Mouse (Mus musculus): ENCODE data around the gene Crnkl1. TPM values are rescaled to one million over a fixed set of nuclear protein-coding genes. Genes with fewer than 3 reads are reported as not detected.
"Not testable (repeated sequence)": the region's sequence is repeated elsewhere in the genome, so short reads cannot be mapped to it uniquely, and the experiment has no call there.

Gene Crnkl1
- polyA plus RNA-seq, 1 experiment from 2014 or later, result 12.6 TPM

DNA sequence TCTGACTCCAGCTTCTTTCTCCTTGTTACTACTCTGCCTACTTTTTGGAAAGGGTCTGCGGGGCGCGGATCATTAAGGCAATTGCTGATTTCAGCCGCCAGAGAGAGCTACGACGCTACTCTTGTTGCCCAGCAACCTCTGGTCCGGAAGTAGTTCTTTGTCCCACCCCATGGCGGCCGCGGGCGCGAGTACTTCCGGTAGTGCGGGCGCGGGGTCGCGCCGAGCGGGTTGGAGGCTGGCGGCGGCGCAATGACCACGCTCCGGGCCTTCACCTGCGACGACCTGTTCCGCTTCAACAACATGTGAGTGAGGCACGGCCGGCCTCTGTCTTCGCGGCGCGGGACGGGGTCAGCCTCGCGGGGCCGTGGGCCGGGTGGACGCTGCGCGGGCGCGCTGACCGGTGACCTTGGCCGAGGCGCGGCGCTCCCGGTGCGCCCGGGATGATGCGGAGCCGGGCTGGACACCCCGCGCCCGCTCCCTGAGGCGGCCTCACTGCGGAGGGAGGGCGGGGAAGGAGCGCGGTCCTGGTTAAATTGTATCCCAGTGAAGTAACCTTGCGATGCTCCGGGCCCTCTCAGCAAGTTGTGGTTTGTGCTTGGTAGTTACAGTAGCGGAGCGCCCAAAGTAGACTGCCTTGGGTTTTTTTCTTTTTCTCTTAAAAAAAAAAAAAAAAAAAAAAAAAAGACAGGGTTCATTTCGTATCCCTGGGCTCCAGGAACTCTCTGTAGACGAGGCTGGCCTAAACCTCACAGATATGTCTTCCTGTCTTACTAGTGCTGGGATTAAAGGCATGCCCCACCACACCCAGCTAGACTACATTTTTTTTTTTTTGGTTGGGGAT, 31.5 kb downstream of the Crnkl1 start:
- Histone ChIP-seq H3K9ac (ENCODE audit: low read depth, low read length) (peak overlapping the region; percentile 86), H3K4me3 (ENCODE audit: low read depth, low read length) (peak overlapping the region; percentile 88), H3K27me3 (ENCODE audit: control insufficient read depth, insufficient read depth, low read depth, low read length) (no peaks in the 10 kb centered on the region), H3K36me3 (ENCODE audit: control insufficient read depth, insufficient read depth) (no peaks in the 10 kb centered on the region), H3K4me1 (ENCODE audit: control insufficient read depth, low read depth, low read length) (peaks cover 15% of the 10 kb centered on the region), H3K27ac (ENCODE audit: low read length) (peak overlapping the region; percentile 78), H3K9me3 (replicated peaks; ENCODE audit: control insufficient read depth, low read length) (no peaks in the 10 kb centered on the region), H3K4me2 (ENCODE audit: low read depth, low read length) (peak overlapping the region; percentile 73)
- ATAC-seq (ENCODE audit: low read depth), result peak; percentile 97
- under 1% methylated on average over 68 of the region's 68 CpGs for WGBS (ENCODE audit: insufficient replicate concordance)

DNA sequence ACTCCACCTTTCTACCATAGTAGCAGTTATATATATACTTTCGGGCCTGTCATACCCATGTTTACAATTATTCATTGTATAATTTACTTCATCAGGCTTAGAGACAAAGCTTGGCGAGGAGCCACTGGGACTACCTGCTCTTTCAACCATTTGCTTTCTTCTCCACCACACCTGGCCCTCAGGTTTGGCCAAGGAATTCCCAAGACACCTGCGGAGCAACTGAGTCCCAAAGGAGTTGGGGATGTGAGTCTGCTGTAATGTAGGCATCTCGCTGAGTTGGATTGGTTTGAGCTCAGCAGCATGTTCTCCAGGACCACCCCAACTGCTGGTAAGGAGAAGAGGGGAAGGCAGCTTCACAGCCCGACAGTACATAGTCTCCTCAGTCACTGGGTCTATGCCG, 33.0 kb downstream of the Crnkl1 start, which contains the start of gene Naa20:
Naa20 (plus strand) TSS at position 239 of the 400 bp plus-strand sequence.
- 73% methylated on average over 6 of the region's 6 CpGs for WGBS (ENCODE audit: insufficient replicate concordance)
- H3K9ac ChIP-seq (ENCODE audit: low read depth, low read length), result peak within 1 kb of the TSS; percentile 86; the same call in 1 of the 2 replicates

DNA sequence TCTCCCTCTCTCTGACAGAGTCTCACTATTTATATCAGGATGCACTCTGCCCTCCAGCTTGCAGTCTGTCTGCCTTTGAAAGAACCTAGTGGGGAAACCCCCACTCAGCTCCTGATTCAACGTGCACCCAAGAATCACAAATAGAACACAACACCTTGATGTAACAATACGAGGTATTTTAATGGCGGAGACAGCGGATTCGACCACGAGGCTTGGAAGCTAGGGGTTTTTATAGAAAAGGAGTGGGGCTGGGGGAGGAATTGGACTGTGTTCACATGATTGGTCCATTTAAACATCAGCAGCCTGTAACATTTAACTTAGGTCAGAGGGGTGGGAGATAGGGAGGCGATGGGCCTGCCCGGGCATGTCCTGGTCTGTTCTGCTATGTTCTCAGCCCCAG, 34.5 kb downstream of the Crnkl1 start:
- H3K4me1 ChIP-seq (ENCODE audit: control insufficient read depth, low read depth, low read length), result peaks cover 15% of the 10 kb centered on the region
- H3K4me2 ChIP-seq (ENCODE audit: low read depth, low read length); H3K9me3 ChIP-seq (replicated peaks; ENCODE audit: control insufficient read depth, low read length); H3K27me3 ChIP-seq (ENCODE audit: control insufficient read depth, insufficient read depth, low read depth, low read length); ATAC-seq (ENCODE audit: low read depth); H3K27ac ChIP-seq (ENCODE audit: low read length); H3K9ac ChIP-seq (ENCODE audit: low read depth, low read length); H3K4me3 ChIP-seq (ENCODE audit: low read depth, low read length); H3K36me3 ChIP-seq (ENCODE audit: control insufficient read depth, insufficient read depth): not testable (repeated sequence)
- 60% methylated on average over 6 of the region's 8 CpGs for WGBS (ENCODE audit: insufficient replicate concordance)

More for the DNA sequence above, 33.0 kb downstream of the Crnkl1 start, which contains the start of gene Naa20:
- Histone ChIP-seq H3K27me3 (ENCODE audit: control insufficient read depth, insufficient read depth, low read depth, low read length) (no peaks in the 10 kb centered on the region), H3K27ac (ENCODE audit: low read length) (no peak within 1 kb of the TSS), H3K4me1 (ENCODE audit: control insufficient read depth, low read depth, low read length) (peaks cover 15% of the 10 kb centered on the region), H3K4me2 (ENCODE audit: low read depth, low read length) (peak within 1 kb of the TSS; percentile 73), H3K9me3 (replicated peaks; ENCODE audit: control insufficient read depth, low read length) (no peaks in the 10 kb centered on the region), H3K4me3 (ENCODE audit: low read depth, low read length) (peak within 1 kb of the TSS; percentile 88), H3K36me3 (ENCODE audit: control insufficient read depth, insufficient read depth) (no peaks in the 10 kb centered on the region)
- no peak for ATAC-seq (ENCODE audit: low read depth)

DNA sequence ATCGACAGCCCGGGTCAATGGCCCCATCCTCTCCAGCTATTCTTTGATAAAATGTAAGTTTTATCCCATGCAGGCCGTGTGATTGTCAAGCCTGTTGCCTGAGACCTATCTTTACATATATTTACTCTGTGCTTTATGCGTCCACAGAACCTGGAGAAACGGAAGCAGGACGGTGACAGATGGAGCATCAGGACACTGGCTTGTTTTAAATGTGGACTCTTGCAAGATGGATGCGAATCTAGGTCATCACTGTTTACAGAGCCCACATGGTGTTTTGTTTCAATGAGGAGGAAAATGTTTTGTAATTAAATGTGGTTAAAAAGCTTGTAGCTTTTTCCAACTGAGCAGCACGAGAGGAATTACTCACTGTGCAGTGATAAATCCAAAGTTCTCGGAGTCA, 36.7 kb downstream of the Crnkl1 start:
- no peak overlapping the region for H3K4me3 ChIP-seq (ENCODE audit: low read depth, low read length)
- 0 out of 2 replicates have a peak, but pooled peaks cover 2% of the 10 kb centered on the region for H3K4me1 ChIP-seq (ENCODE audit: control insufficient read depth, low read depth, low read length)
- H3K36me3 ChIP-seq (ENCODE audit: control insufficient read depth, insufficient read depth), result no peaks in the 10 kb centered on the region
- H3K9me3 ChIP-seq (replicated peaks; ENCODE audit: control insufficient read depth, low read length), result no peaks in the 10 kb centered on the region
- no peak overlapping the region for H3K27ac ChIP-seq (ENCODE audit: low read length)
- H3K9ac ChIP-seq (ENCODE audit: low read depth, low read length), result no peak overlapping the region
- no peak overlapping the region for H3K4me2 ChIP-seq (ENCODE audit: low read depth, low read length)
- ATAC-seq (ENCODE audit: low read depth), result no peak
- no peaks in the 10 kb centered on the region for H3K27me3 ChIP-seq (ENCODE audit: control insufficient read depth, insufficient read depth, low read depth, low read length)
- 66% methylated on average over 9 of the region's 9 CpGs for WGBS (ENCODE audit: insufficient replicate concordance)

DNA sequence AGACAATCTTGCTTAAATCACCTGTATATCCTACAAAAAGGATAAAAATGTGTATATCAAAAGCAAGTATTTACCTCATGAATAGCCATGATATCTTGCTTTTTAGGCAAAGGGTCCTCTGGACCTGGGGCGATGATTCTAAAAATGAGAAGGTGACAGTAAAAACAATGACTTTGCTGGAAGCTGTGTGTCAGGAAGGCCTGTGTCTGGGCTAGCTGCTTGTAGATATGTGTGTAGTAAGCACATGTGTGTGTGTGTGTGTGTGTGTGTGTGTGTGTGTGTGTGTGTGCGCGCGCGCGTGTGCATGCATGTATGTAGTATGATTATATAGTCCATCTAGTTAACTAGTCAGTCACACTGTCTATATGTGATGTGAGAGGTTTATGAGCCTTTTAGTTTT, 41.1 kb downstream of the Crnkl1 start:
- H3K27me3 ChIP-seq (ENCODE audit: control insufficient read depth, insufficient read depth, low read depth, low read length), result no peaks in the 10 kb centered on the region
- H3K4me3 ChIP-seq (ENCODE audit: low read depth, low read length), result no peak overlapping the region
- WGBS (ENCODE audit: insufficient replicate concordance), result 93% methylated on average over 6 of the region's 6 CpGs
- no peaks in the 10 kb centered on the region for H3K4me1 ChIP-seq (ENCODE audit: control insufficient read depth, low read depth, low read length)
- no peak overlapping the region for H3K9ac ChIP-seq (ENCODE audit: low read depth, low read length)
- no peak overlapping the region for H3K27ac ChIP-seq (ENCODE audit: low read length)
- no peaks in the 10 kb centered on the region for H3K9me3 ChIP-seq (replicated peaks; ENCODE audit: control insufficient read depth, low read length)
- ATAC-seq (ENCODE audit: low read depth), result no peak
- H3K36me3 ChIP-seq (ENCODE audit: control insufficient read depth, insufficient read depth), result no peaks in the 10 kb centered on the region
- H3K4me2 ChIP-seq (ENCODE audit: low read depth, low read length), result no peak overlapping the region

DNA sequence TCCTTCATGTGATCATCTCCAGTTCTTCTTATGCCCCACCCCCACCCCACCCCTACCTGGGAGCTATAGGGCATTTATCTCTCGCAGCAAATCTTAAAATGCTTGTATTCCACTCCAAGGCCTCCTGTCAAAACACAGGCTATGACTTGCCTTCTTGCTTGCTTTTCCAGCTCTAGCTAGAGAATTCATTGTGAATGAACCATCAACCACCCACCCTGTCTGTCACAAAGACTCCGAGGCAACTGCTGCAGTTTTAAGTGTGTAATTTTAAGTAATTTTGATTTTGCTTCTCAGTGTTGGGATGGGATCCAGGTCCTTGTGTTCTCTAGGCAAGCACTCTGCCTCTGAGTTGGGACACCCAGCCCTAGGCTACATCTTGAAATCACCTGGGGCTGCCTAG, 44.2 kb downstream of the Crnkl1 start:
- Histone ChIP-seq H3K9me3 (replicated peaks; ENCODE audit: control insufficient read depth, low read length) (no peaks in the 10 kb centered on the region), H3K27ac (ENCODE audit: low read length) (no peak overlapping the region), H3K4me2 (ENCODE audit: low read depth, low read length) (no peak overlapping the region), H3K9ac (ENCODE audit: low read depth, low read length) (no peak overlapping the region), H3K4me3 (ENCODE audit: low read depth, low read length) (no peak overlapping the region), H3K4me1 (ENCODE audit: control insufficient read depth, low read depth, low read length) (no peaks in the 10 kb centered on the region; the same call in 1 of the 2 replicates), H3K27me3 (ENCODE audit: control insufficient read depth, insufficient read depth, low read depth, low read length) (no peaks in the 10 kb centered on the region), H3K36me3 (ENCODE audit: control insufficient read depth, insufficient read depth) (no peaks in the 10 kb centered on the region)
- ATAC-seq (ENCODE audit: low read depth), result no peak
- 46% methylated on average over 2 of the region's 2 CpGs for WGBS (ENCODE audit: insufficient replicate concordance)

DNA sequence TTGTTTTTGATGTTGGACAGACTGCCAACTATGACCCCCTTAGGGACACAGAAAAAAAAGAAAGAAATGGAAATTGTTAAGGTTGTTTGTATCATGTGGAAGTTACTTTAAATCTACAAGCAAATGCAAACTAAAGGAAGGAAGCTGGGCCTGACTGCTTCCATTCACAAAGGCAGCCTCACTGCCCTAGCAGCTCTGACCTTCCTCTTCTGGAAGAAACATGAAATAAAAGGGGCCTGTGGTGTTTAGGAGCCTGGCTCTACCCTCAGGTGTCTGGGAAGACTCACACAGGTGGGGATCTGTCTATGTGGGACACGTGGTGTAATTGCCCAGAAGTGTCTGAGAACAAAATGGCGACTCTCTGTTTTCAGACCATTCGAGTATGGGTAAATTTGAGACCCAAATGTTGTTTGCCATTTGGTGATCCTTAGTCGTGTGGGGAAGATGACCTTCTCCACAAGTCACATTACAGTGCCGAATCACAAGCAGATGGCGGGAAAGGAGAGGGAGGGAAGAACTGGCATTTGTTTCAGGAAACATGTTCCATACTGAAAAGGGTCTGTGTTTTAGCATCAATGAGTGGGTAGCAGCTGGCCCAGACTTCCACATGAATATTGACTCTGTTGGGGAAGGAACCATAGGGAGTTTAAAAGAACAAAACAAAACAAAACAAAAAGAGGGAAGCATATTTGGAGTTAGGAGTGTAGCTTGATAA, 45.9 kb downstream of the Crnkl1 start:
- H3K4me1 ChIP-seq (ENCODE audit: control insufficient read depth, low read depth, low read length), result no peaks in the 10 kb centered on the region; the same call in 1 of the 2 replicates
- no peaks in the 10 kb centered on the region for H3K9me3 ChIP-seq (replicated peaks; ENCODE audit: control insufficient read depth, low read length)
- H3K4me3 ChIP-seq (ENCODE audit: low read depth, low read length), result no peak overlapping the region
- no peaks in the 10 kb centered on the region for H3K36me3 ChIP-seq (ENCODE audit: control insufficient read depth, insufficient read depth)
- H3K27ac ChIP-seq (ENCODE audit: low read length), result peak overlapping the region; percentile 51
- H3K4me2 ChIP-seq (ENCODE audit: low read depth, low read length), result no peak overlapping the region
- ATAC-seq (ENCODE audit: low read depth), result no peak; the same call in 1 of the 2 replicates
- no peak overlapping the region for H3K9ac ChIP-seq (ENCODE audit: low read depth, low read length)
- WGBS (ENCODE audit: insufficient replicate concordance), result 52% methylated on average over 6 of the region's 6 CpGs
- H3K27me3 ChIP-seq (ENCODE audit: control insufficient read depth, insufficient read depth, low read depth, low read length), result no peaks in the 10 kb centered on the region

DNA sequence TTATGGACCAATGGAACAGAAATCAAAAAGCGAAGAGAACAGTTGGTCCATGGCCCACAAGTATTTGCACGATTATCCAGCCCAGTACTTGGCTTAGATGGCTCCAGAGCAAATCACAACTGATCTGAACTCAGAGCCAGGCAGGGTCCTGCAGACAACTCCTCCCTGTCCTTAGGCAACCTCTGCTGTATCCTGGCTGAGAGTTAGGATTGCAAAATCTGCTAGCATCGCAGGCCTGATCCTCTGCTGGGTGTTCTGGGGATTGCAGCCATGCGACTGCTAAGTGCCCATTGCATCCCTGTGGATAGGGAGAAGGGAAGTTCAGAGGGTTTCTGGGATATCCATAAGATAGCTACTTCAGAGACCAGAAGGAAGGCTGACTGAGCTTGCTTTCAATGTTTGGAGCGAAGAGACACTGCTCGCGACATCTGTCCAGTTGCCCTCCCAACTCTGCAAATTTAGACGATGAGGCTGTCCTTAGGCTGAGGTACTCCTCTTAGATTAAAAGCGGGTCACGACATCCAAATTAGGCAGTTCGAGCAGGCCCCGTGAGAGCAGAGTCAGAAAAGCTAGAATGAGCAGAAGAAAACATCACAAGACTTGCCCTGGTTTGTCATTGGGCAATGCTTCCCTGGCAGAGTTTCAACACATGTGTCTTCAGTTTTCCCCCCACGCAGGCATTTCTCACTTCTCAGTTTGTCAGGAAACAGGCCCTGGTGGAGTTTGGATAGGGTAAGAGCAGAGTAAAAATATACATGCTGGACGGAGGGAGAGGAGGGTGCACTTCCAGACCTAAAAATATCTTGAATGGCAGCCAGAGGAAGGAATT, 46.7 kb downstream of the Crnkl1 start:
- H3K4me3 ChIP-seq (ENCODE audit: low read depth, low read length), result no peak overlapping the region
- H3K27ac ChIP-seq (ENCODE audit: low read length), result peak overlapping the region; percentile 72
- H3K4me1 ChIP-seq (ENCODE audit: control insufficient read depth, low read depth, low read length), result no peaks in the 10 kb centered on the region; the same call in 1 of the 2 replicates
- 49% methylated on average over 14 of the region's 14 CpGs for WGBS (ENCODE audit: insufficient replicate concordance)
- H3K4me2 ChIP-seq (ENCODE audit: low read depth, low read length), result no peak overlapping the region
- H3K9ac ChIP-seq (ENCODE audit: low read depth, low read length), result no peak overlapping the region
- no peaks in the 10 kb centered on the region for H3K36me3 ChIP-seq (ENCODE audit: control insufficient read depth, insufficient read depth)
- peak; percentile 57 for ATAC-seq (ENCODE audit: low read depth)
- H3K9me3 ChIP-seq (replicated peaks; ENCODE audit: control insufficient read depth, low read length), result no peaks in the 10 kb centered on the region
- H3K27me3 ChIP-seq (ENCODE audit: control insufficient read depth, insufficient read depth, low read depth, low read length), result no peaks in the 10 kb centered on the region

All from liver, embryonic 16.5 days (tissue).